Mouse (Mus musculus): ENCODE measurements around the gene Arid5b.

GRCm38 (mm10) chr10:68196324-68196723, 82.2 kb downstream of the Arid5b start:
- TF ChIP-seq POLR2A (IDR thresholded peaks at IDR 0.05; ENCODE audit: borderline replicate concordance, control insufficient read depth, low read depth, low read length) (no peak), CTCF (IDR thresholded peaks at IDR 0.05; ENCODE audit: control insufficient read depth, insufficient read depth, low read length) (no peak)
